Comparison of ENCODE assay signal across 9 mouse cellular contexts in the genomic region with DNA sequence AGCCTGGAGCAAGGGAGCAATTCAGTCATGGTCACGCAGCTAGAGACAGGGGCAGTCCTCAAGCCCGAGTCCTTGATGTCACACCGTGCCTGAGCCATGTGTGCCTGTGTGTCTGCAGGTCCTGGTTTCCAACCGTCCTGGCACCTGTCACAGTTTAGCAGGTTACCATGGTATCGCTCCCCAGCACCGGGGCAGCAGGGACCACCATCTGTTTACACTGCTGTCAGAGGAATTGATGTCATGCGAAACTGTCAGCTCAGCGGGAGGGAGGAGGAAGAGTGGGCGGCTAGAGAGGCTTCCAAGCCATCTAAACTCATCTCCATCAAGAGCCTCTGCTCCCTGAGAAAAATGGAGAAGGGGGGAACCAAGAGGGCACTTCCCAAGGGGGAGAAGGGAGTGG.
A peak's percentile ranks its signal among the peaks of the same experiment; 100 is the strongest.
DNase-seq lines count a peak whose midpoint lies in the region; ATAC-seq and TF ChIP-seq lines count a peak whose summit lies in the region.
"Had no signal": no experiment of that assay in that cellular context is flagged by ENCODE, and none has a peak within 500 bp of the region (broad histone marks: within the 10 kb centered on the region; RNA-seq: fewer than 3 reads in every experiment).

No protein-coding gene starts in this region.

- H3K4me1 ChIP-seq in hindbrain, embryonic 13.5 days (replicated peaks): peaks cover 25% of the 10 kb centered on the region
- H3K4me1 ChIP-seq in midbrain, embryonic 11.5 days (ENCODE audit: control insufficient read depth, insufficient read depth, low read length): no peaks in the 10 kb centered on the region; the same call in 1 of the 2 replicates
- H3K4me1 ChIP-seq: limb, embryonic 12.5 days had no signal

- H3K4me2 ChIP-seq in hindbrain, embryonic 13.5 days: no peak overlapping the region
- H3K4me2 ChIP-seq in midbrain, embryonic 11.5 days: no peak overlapping the region
- H3K4me2 ChIP-seq: limb, embryonic 12.5 days had no signal

- no peak overlapping the region for H3K9ac ChIP-seq in hindbrain, embryonic 13.5 days
- no peak overlapping the region for H3K9ac ChIP-seq in midbrain, embryonic 11.5 days (ENCODE audit: low read length)
- H3K9ac ChIP-seq: limb, embryonic 12.5 days had no signal

- TF ChIP-seq POLR2A in brain, embryonic 14.5 days (IDR thresholded peaks at IDR 0.05; ENCODE audit: borderline replicate concordance, extremely low read depth, insufficient read depth, insufficient read length, poor library complexity, severe bottlenecking): no peak

- ATAC-seq in hindbrain, embryonic 13.5 days (ENCODE audit: low FRiP score): peak; percentile 49
- peak; percentile 71 for ATAC-seq in midbrain, embryonic 11.5 days (ENCODE audit: low FRiP score)
- ATAC-seq in CD4-positive, CD25-positive, alpha-beta regulatory T cell, adult 4 months: no peak

- H3K4me3 ChIP-seq in hindbrain, embryonic 13.5 days: no peak overlapping the region
- H3K4me3 ChIP-seq in midbrain, embryonic 11.5 days (ENCODE audit: low read depth, low read length): no peak overlapping the region
- H3K4me3 ChIP-seq: limb, embryonic 12.5 days had no signal

- TF ChIP-seq CTCF in brain, embryonic 14.5 days (IDR thresholded peaks at IDR 0.05; ENCODE audit: borderline replicate concordance, extremely low read depth, insufficient read depth, insufficient read length): no peak

- H3K9me3 ChIP-seq in hindbrain, embryonic 13.5 days: no peaks in the 10 kb centered on the region
- no peaks in the 10 kb centered on the region for H3K9me3 ChIP-seq in midbrain, embryonic 11.5 days (ENCODE audit: control insufficient read depth, low read length)
- H3K9me3 ChIP-seq: limb, embryonic 12.5 days had no signal

- intact Hi-C loops in gastrocnemius, postnatal 14 days (cut with DNase I; ENCODE audit: low total_unique reads): no loop called here

- H3K27me3 ChIP-seq in hindbrain, embryonic 13.5 days: no peaks in the 10 kb centered on the region
- no peaks in the 10 kb centered on the region for H3K27me3 ChIP-seq in midbrain, embryonic 11.5 days (ENCODE audit: control insufficient read depth, insufficient read depth, low read length)

- DNase-seq in brain, embryonic 14.5 days (ENCODE audit: low read depth): peak; percentile 91
- DNase-seq in cerebellum, postnatal 36 days: peak; percentile 94
- DNase-seq in midbrain, embryonic 11.5 days (ENCODE audit: low spot score, missing footprints): peak; percentile 88
- no peak for DNase-seq in adrenal gland, adult (ENCODE audit: inconsistent age in 2 of 2, low spot score in 1 of 2)
- DNase-seq in gastrocnemius, postnatal 14 days: no peak
- no peak for DNase-seq in urinary bladder, adult 2 months (ENCODE audit: low spot score)

- 11% methylated on average over 9 of the region's 9 CpGs for WGBS in hindbrain, embryonic 13.5 days
- WGBS in midbrain, embryonic 11.5 days: 32% methylated on average over 9 of the region's 9 CpGs

- H3K27ac ChIP-seq in hindbrain, embryonic 13.5 days: peak overlapping the region; percentile 71
- peak overlapping the region; percentile 31; the same call in 1 of the 2 replicates for H3K27ac ChIP-seq in midbrain, embryonic 11.5 days (ENCODE audit: low read depth, low read length)
- H3K27ac ChIP-seq: limb, embryonic 12.5 days had no signal

- H3K36me3 ChIP-seq in hindbrain, embryonic 13.5 days: no peaks in the 10 kb centered on the region
- no peaks in the 10 kb centered on the region for H3K36me3 ChIP-seq in midbrain, embryonic 11.5 days (ENCODE audit: control insufficient read depth, insufficient read depth, low read length)
- H3K36me3 ChIP-seq: limb, embryonic 12.5 days had no signal

Comparison
In these comparisons a context has a peak if more than half of its experiments do, and no peak if none do; other contexts are left out.
1. DNase-seq: peak in brain, embryonic 14.5 days (single experiment), cerebellum, postnatal 36 days (2 of 2) and midbrain, embryonic 11.5 days (single experiment); none in adrenal gland, adult (0 of 2), gastrocnemius, postnatal 14 days (single experiment) and urinary bladder, adult 2 months (single experiment).